Mouse (Mus musculus): ENCODE results near the gene Elmo1. TPM values are rescaled to one million over a fixed set of nuclear protein-coding genes. Genes with fewer than 3 reads are reported as not detected.

Elmo1 gene
- polyA plus RNA-seq, 1 experiment from 2014 or later, result 12.3 TPM

GRCm38 (mm10) chr13:20404530-20404929 lies 314.1 kb downstream of the Elmo1 start:
- no peak overlapping the region for H3K4me3 ChIP-seq (ENCODE audit: low read depth, low read length)
- H3K27ac ChIP-seq (ENCODE audit: low read depth, low read length), result no peak overlapping the region
- no peak overlapping the region for H3K4me2 ChIP-seq (ENCODE audit: low read depth, low read length, severe bottlenecking)
- WGBS, result 41% methylated on average over 3 of the region's 3 CpGs
- H3K36me3 ChIP-seq (ENCODE audit: control insufficient read depth, insufficient read depth, low read length), result no peaks in the 10 kb centered on the region
- no peaks in the 10 kb centered on the region for H3K4me1 ChIP-seq (replicated peaks; ENCODE audit: control insufficient read depth, insufficient read depth, low read length)
- ATAC-seq (replicated peaks; ENCODE audit: low FRiP score), result 0 out of 2 replicates have a peak, but pooled peaks have one; percentile 27
- H3K9ac ChIP-seq (ENCODE audit: low read length), result no peak overlapping the region
- DNase-seq (ENCODE audit: low spot score), result no peak
- H3K27me3 ChIP-seq (ENCODE audit: control insufficient read depth, insufficient read depth, low read length), result no peaks in the 10 kb centered on the region
- H3K9me3 ChIP-seq (ENCODE audit: control insufficient read depth, low read length), result no peaks in the 10 kb centered on the region

- no peak overlapping the region for H3K4me3 ChIP-seq (ENCODE audit: low read depth, low read length)
- no peaks in the 10 kb centered on the region for H3K27me3 ChIP-seq (ENCODE audit: control insufficient read depth, insufficient read depth, low read length)
- no peak overlapping the region for H3K27ac ChIP-seq (ENCODE audit: low read depth, low read length)
- ATAC-seq (replicated peaks; ENCODE audit: low FRiP score) (no peak), DNase-seq (ENCODE audit: low spot score) (no peak)
- no peaks in the 10 kb centered on the region for H3K9me3 ChIP-seq (ENCODE audit: control insufficient read depth, low read length)
- WGBS, result 78% methylated on average over 11 of the region's 11 CpGs
- H3K9ac ChIP-seq (ENCODE audit: low read length), result no peak overlapping the region
- H3K36me3 ChIP-seq (ENCODE audit: control insufficient read depth, insufficient read depth, low read length), result no peaks in the 10 kb centered on the region
- no peaks in the 10 kb centered on the region for H3K4me1 ChIP-seq (replicated peaks; ENCODE audit: control insufficient read depth, insufficient read depth, low read length)
- no peak overlapping the region for H3K4me2 ChIP-seq (ENCODE audit: low read depth, low read length, severe bottlenecking)
Measured at GRCm38 (mm10) chr13:20406470-20407213, 316.2 kb downstream of the Elmo1 start.

- H3K9me3 ChIP-seq (ENCODE audit: control insufficient read depth, low read length), result no peaks in the 10 kb centered on the region
- no peak for DNase-seq (ENCODE audit: low spot score)
- H3K4me1 ChIP-seq (replicated peaks; ENCODE audit: control insufficient read depth, insufficient read depth, low read length), result no peaks in the 10 kb centered on the region
- H3K27me3 ChIP-seq (ENCODE audit: control insufficient read depth, insufficient read depth, low read length), result no peaks in the 10 kb centered on the region
- no peak for ATAC-seq (replicated peaks; ENCODE audit: low FRiP score)
- H3K27ac ChIP-seq (ENCODE audit: low read depth, low read length), result no peak overlapping the region
- H3K9ac ChIP-seq (ENCODE audit: low read length), result no peak overlapping the region
- H3K4me3 ChIP-seq (ENCODE audit: low read depth, low read length), result no peak overlapping the region
- WGBS, result 87% methylated on average over 9 of the region's 9 CpGs
- no peaks in the 10 kb centered on the region for H3K36me3 ChIP-seq (ENCODE audit: control insufficient read depth, insufficient read depth, low read length)
- no peak overlapping the region for H3K4me2 ChIP-seq (ENCODE audit: low read depth, low read length, severe bottlenecking)
Measured at GRCm38 (mm10) chr13:20410306-20411101, 320.1 kb downstream of the Elmo1 start.

GRCm38 (mm10) chr13:20416691-20417660 lies 326.6 kb downstream of the Elmo1 start:
- no peak for ATAC-seq (replicated peaks; ENCODE audit: low FRiP score)
- Histone ChIP-seq H3K9me3 (ENCODE audit: control insufficient read depth, low read length) (no peaks in the 10 kb centered on the region), H3K36me3 (ENCODE audit: control insufficient read depth, insufficient read depth, low read length) (no peaks in the 10 kb centered on the region), H3K9ac (ENCODE audit: low read length) (no peak overlapping the region), H3K4me3 (ENCODE audit: low read depth, low read length) (no peak overlapping the region), H3K27me3 (ENCODE audit: control insufficient read depth, insufficient read depth, low read length) (no peaks in the 10 kb centered on the region), H3K4me1 (replicated peaks; ENCODE audit: control insufficient read depth, insufficient read depth, low read length) (no peaks in the 10 kb centered on the region), H3K27ac (ENCODE audit: low read depth, low read length) (no peak overlapping the region), H3K4me2 (ENCODE audit: low read depth, low read length, severe bottlenecking) (no peak overlapping the region)
- 84% methylated on average over 5 of the region's 5 CpGs for WGBS
- no peak for DNase-seq (ENCODE audit: low spot score)

GRCm38 (mm10) chr13:20430998-20431397 lies 340.6 kb downstream of the Elmo1 start:
- no peak for ATAC-seq (replicated peaks; ENCODE audit: low FRiP score)
- no peaks in the 10 kb centered on the region for H3K4me1 ChIP-seq (replicated peaks; ENCODE audit: control insufficient read depth, insufficient read depth, low read length)
- H3K27me3 ChIP-seq (ENCODE audit: control insufficient read depth, insufficient read depth, low read length), result no peaks in the 10 kb centered on the region
- H3K4me3 ChIP-seq (ENCODE audit: low read depth, low read length), result no peak overlapping the region
- H3K27ac ChIP-seq (ENCODE audit: low read depth, low read length), result no peak overlapping the region
- no peak overlapping the region for H3K9ac ChIP-seq (ENCODE audit: low read length)
- DNase-seq (ENCODE audit: low spot score), result no peak
- WGBS, result 86% methylated on average over 6 of the region's 6 CpGs
- H3K36me3 ChIP-seq (ENCODE audit: control insufficient read depth, insufficient read depth, low read length), result no peaks in the 10 kb centered on the region
- no peak overlapping the region for H3K4me2 ChIP-seq (ENCODE audit: low read depth, low read length, severe bottlenecking)
- H3K9me3 ChIP-seq (ENCODE audit: control insufficient read depth, low read length), result no peaks in the 10 kb centered on the region

GRCm38 (mm10) chr13:20433221-20433858 lies 342.9 kb downstream of the Elmo1 start:
- no peak overlapping the region for H3K9ac ChIP-seq (ENCODE audit: low read length)
- H3K9me3 ChIP-seq (ENCODE audit: control insufficient read depth, low read length), result no peaks in the 10 kb centered on the region
- no peaks in the 10 kb centered on the region for H3K4me1 ChIP-seq (replicated peaks; ENCODE audit: control insufficient read depth, insufficient read depth, low read length)
- H3K27ac ChIP-seq (ENCODE audit: low read depth, low read length), result no peak overlapping the region
- DNase-seq (ENCODE audit: low spot score) (no peak), ATAC-seq (replicated peaks; ENCODE audit: low FRiP score) (no peak)
- no peak overlapping the region for H3K4me2 ChIP-seq (ENCODE audit: low read depth, low read length, severe bottlenecking)
- no peaks in the 10 kb centered on the region for H3K36me3 ChIP-seq (ENCODE audit: control insufficient read depth, insufficient read depth, low read length)
- no peaks in the 10 kb centered on the region for H3K27me3 ChIP-seq (ENCODE audit: control insufficient read depth, insufficient read depth, low read length)
- H3K4me3 ChIP-seq (ENCODE audit: low read depth, low read length), result no peak overlapping the region
- WGBS, result 71% methylated on average over 4 of the region's 4 CpGs

GRCm38 (mm10) chr13:20434071-20434470 lies 343.7 kb downstream of the Elmo1 start:
- Histone ChIP-seq H3K4me3 (ENCODE audit: low read depth, low read length) (no peak overlapping the region), H3K27ac (ENCODE audit: low read depth, low read length) (no peak overlapping the region), H3K4me1 (replicated peaks; ENCODE audit: control insufficient read depth, insufficient read depth, low read length) (no peaks in the 10 kb centered on the region), H3K9me3 (ENCODE audit: control insufficient read depth, low read length) (no peaks in the 10 kb centered on the region), H3K27me3 (ENCODE audit: control insufficient read depth, insufficient read depth, low read length) (no peaks in the 10 kb centered on the region), H3K36me3 (ENCODE audit: control insufficient read depth, insufficient read depth, low read length) (no peaks in the 10 kb centered on the region), H3K9ac (ENCODE audit: low read length) (no peak overlapping the region), H3K4me2 (ENCODE audit: low read depth, low read length, severe bottlenecking) (no peak overlapping the region)
- 67% methylated on average over 4 of the region's 4 CpGs for WGBS
- ATAC-seq (replicated peaks; ENCODE audit: low FRiP score), result peak; percentile 42; the same call in 1 of the 2 replicates
- DNase-seq (ENCODE audit: low spot score), result no peak

- no peak for DNase-seq (ENCODE audit: low spot score)
- H3K4me1 ChIP-seq (replicated peaks; ENCODE audit: control insufficient read depth, insufficient read depth, low read length), result no peaks in the 10 kb centered on the region
Measured at GRCm38 (mm10) chr13:20439488-20439887, 349.1 kb downstream of the Elmo1 start.

More at GRCm38 (mm10) chr13:20439488-20439887, 349.1 kb downstream of the Elmo1 start:
- 79% methylated on average over 1 of the region's 1 CpGs for WGBS
- H3K9me3 ChIP-seq (ENCODE audit: control insufficient read depth, low read length), result no peaks in the 10 kb centered on the region
- H3K9ac ChIP-seq (ENCODE audit: low read length), result no peak overlapping the region
- no peaks in the 10 kb centered on the region for H3K27me3 ChIP-seq (ENCODE audit: control insufficient read depth, insufficient read depth, low read length)
- H3K4me2 ChIP-seq (ENCODE audit: low read depth, low read length, severe bottlenecking), result no peak overlapping the region
- H3K36me3 ChIP-seq (ENCODE audit: control insufficient read depth, insufficient read depth, low read length), result no peaks in the 10 kb centered on the region
- ATAC-seq (replicated peaks; ENCODE audit: low FRiP score), result no peak
- no peak overlapping the region for H3K27ac ChIP-seq (ENCODE audit: low read depth, low read length)
- H3K4me3 ChIP-seq (ENCODE audit: low read depth, low read length), result no peak overlapping the region
